Mouse (Mus musculus): ENCODE results near the gene Tmem138. TPM values are rescaled to one million over a fixed set of nuclear protein-coding genes. Genes with fewer than 3 reads are reported as not detected.
A peak's percentile ranks its signal among the peaks of the same experiment; 100 is the strongest.

The Tmem138 gene
- polyA plus RNA-seq, 1 experiment: 13.0 TPM

DNA sequence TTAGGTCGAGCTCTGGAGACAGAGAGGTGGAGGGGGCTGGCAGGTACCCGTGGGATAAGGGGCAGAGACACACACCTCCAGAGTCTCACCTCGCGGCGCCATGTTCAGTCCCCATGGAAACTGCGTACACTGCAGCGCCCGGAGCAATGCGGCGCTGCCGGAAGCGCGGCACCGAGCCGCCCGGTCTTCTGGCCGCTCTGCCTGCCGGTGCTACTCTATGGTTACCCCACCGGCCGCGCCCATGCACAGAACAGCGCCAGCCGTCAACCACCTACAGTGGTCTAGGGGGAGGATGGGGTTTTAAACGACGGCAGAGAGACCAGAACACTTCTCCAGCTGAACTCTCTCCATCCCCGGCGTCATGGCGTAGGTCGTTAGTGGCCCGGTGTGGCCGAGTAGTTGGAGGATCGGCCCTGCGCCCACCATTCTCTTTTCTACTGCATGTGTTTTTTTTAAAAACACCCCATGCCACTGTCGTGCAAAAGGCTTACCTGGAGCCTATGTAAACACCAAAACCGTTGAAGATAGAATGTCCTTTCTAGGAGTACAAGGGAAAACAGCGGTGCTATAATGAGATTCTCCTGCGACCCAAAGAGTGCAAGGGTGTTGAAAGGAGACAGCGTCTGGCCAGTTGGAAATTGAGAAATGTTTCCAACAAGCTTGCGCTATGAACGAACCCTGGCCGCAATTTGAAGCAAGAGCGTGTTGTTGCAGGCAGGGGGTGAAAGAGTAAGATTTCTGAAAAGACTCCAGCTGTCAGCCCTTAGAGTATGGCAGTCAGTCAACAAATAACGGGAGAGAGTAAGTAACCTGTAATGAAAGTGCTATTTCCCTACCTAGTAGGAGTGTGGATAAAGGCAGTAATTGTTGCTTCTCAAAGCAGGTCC is 21.3 kb downstream of the Tmem138 start, which contains the start of gene Tmem216:
TSS of gene Tmem216 (minus strand) at position 615 of the 887 bp plus-strand sequence.
- DNase-seq: peak; percentile 86 to 88
- TF ChIP-seq CTCF (IDR thresholded peaks at IDR 0.05; ENCODE audit: borderline replicate concordance, insufficient read depth, low read depth, low read length) (no peak), POLR2A (IDR thresholded peaks at IDR 0.05; ENCODE audit: borderline replicate concordance, insufficient read depth, low read length) (peak; percentile 49; the same call in 1 of the 2 replicates)
- H3K4me1 ChIP-seq (ENCODE audit: control insufficient read depth, insufficient read depth, low read length): no peaks in the 10 kb centered on the region
- peak within 1 kb of the TSS; percentile 24; the same call in 1 of the 2 replicates for H3K27ac ChIP-seq (ENCODE audit: insufficient read depth, low read length)
- H3K27me3 ChIP-seq (ENCODE audit: control insufficient read depth, insufficient read depth, low read length): no peaks in the 10 kb centered on the region
- under 1% methylated on average over 43 of the region's 43 CpGs for WGBS
- H3K4me3 ChIP-seq (replicated peaks; ENCODE audit: insufficient read depth, low read depth, low read length): peak within 1 kb of the TSS; percentile 64

DNA sequence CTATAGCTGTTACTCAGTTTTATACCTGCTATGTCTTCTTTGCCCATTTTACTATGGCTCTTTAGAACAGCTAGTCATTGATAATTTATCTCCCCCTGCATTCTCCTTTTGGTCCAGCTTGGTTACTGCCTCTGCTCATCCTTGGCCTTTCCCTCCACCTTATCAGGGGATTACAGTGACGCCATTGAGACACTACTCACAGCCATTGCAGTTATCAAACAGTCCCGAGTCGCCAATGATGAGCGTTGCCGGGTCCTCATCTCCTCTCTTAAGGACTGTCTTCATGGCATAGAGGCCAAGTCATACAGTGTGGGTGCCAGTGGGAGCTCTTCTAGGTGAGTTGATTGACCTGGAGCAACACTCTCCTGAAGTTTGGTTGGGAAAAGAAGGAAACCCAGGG is 37.7 kb downstream of the Tmem138 start:
- Histone ChIP-seq H3K4me1 (ENCODE audit: control insufficient read depth, insufficient read depth, low read length) (no peaks in the 10 kb centered on the region), H3K27ac (ENCODE audit: insufficient read depth, low read length) (no peak overlapping the region), H3K4me3 (replicated peaks; ENCODE audit: insufficient read depth, low read depth, low read length) (no peak overlapping the region), H3K27me3 (ENCODE audit: control insufficient read depth, insufficient read depth, low read length) (no peaks in the 10 kb centered on the region)
- no peak for DNase-seq
- WGBS: 91% methylated on average over 5 of the region's 5 CpGs
- TF ChIP-seq CTCF (IDR thresholded peaks at IDR 0.05; ENCODE audit: borderline replicate concordance, insufficient read depth, low read depth, low read length): no peak
- TF ChIP-seq POLR2A (IDR thresholded peaks at IDR 0.05; ENCODE audit: borderline replicate concordance, insufficient read depth, low read length): no peak

DNA sequence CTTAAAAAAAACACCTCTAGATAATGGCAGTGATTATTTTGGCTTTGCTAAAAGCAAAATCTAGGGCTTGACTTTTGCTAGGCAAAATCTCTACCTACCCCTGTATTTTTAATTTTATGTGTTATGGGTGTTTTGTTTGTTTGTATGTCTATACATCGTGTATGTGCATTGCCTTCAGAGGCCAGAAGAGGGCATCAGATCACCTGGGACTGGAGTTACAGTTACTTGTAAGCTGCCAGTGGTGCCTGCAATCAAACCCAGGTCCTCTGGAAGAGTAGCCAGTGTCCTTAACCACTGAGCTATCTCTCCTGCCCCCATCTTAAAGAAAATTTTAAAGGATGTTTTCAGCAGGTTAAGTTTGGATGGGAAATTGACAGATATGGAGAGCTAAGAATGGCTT is 47.1 kb downstream of the Tmem138 start:
- Histone ChIP-seq H3K27me3 (ENCODE audit: control insufficient read depth, insufficient read depth, low read length) (no peaks in the 10 kb centered on the region), H3K27ac (ENCODE audit: insufficient read depth, low read length) (no peak overlapping the region), H3K4me1 (ENCODE audit: control insufficient read depth, insufficient read depth, low read length) (no peaks in the 10 kb centered on the region), H3K4me3 (replicated peaks; ENCODE audit: insufficient read depth, low read depth, low read length) (no peak overlapping the region)
- TF ChIP-seq POLR2A (IDR thresholded peaks at IDR 0.05; ENCODE audit: borderline replicate concordance, insufficient read depth, low read length) (no peak), CTCF (IDR thresholded peaks at IDR 0.05; ENCODE audit: borderline replicate concordance, insufficient read depth, low read depth, low read length) (no peak)
- no peak for DNase-seq
- 96% methylated on average over 1 of the region's 1 CpGs for WGBS

DNA sequence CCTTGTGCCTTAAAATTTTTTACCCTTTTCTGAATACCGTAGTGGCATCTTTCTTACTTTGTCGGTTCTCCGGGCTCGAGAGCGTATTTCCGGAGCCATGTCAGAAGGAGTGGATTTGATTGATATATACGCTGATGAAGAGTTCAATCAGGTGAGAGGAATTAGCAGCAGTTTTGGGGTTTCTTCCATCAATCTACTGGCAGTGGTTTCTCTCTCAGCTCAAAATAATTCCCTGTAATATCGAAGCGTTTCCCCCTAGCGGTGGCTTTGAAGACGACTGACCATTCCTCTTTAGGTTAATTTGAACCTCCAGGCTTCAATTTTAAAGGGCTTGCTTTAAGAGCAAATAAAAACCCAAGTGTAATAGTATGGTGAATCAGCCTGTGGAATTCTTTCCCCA is 51.3 kb downstream of the Tmem138 start, which contains the start of gene Sdhaf2:
TSS of gene Sdhaf2 (minus strand) at position 233 of the 400 bp plus-strand sequence.
- Histone ChIP-seq H3K4me1 (ENCODE audit: control insufficient read depth, insufficient read depth, low read length) (no peaks in the 10 kb centered on the region), H3K27me3 (ENCODE audit: control insufficient read depth, insufficient read depth, low read length) (no peaks in the 10 kb centered on the region), H3K27ac (ENCODE audit: insufficient read depth, low read length) (peak within 1 kb of the TSS; percentile 86), H3K4me3 (replicated peaks; ENCODE audit: insufficient read depth, low read depth, low read length) (peak within 1 kb of the TSS; percentile 92)
- TF ChIP-seq CTCF (IDR thresholded peaks at IDR 0.05; ENCODE audit: borderline replicate concordance, insufficient read depth, low read depth, low read length): no peak
- no peak for TF ChIP-seq POLR2A (IDR thresholded peaks at IDR 0.05; ENCODE audit: borderline replicate concordance, insufficient read depth, low read length)
- WGBS: 0% methylated on average over 11 of the region's 11 CpGs
- DNase-seq: peak in 1 of 2 experiments; percentile 49

DNA sequence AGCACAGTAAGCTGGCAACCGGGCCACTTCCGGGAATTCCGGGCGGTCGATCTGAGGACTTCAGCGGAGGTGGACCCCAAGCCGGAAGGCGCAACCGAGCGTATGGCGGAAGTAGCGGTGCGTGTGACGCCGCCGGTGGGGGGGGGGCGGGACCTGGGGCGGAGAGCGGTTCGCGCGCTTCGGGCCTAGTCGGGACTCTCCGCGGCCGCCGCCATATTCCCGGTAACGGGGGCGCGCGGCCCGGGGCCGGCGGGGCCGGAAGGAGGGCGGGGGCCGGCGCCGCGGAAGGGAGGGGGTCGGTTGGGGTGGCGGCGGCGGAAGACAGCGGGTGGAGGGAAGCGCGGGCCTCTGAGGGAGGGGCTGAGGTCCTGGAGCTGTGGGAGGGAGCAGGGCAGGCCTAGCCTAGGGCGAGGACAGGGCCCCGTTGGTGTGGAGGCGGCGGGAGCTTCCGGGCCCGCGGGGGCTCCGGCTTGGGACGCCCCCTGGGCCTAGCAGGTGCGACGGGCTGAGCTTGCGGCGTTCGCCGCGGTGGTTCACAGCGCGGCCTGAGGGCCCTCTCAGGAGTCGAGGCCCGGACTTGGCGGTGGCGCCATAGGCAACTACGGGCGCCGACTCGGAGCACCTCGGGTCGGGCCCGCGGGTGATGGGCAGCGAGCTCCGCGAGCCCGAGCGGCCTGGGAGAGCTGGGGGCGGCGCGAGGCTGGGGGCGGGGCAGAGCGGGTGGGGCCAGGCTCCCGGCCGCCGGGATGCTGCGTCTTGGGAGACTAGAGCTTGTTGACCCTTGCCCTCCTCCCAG is 51.9 kb downstream of the Tmem138 start, which contains the start of gene Cpsf7:
TSS of gene Cpsf7 (plus strand) at position 161 of the 796 bp plus-strand sequence.
- WGBS: under 1% methylated on average over 82 of the region's 93 CpGs
- Histone ChIP-seq H3K4me1 (ENCODE audit: control insufficient read depth, insufficient read depth, low read length) (no peaks in the 10 kb centered on the region), H3K27ac (ENCODE audit: insufficient read depth, low read length) (peak within 1 kb of the TSS; percentile 86), H3K4me3 (replicated peaks; ENCODE audit: insufficient read depth, low read depth, low read length) (peak within 1 kb of the TSS; percentile 92), H3K27me3 (ENCODE audit: control insufficient read depth, insufficient read depth, low read length) (no peaks in the 10 kb centered on the region)
- DNase-seq: peak; percentile 89 to 92
- no peak for TF ChIP-seq CTCF (IDR thresholded peaks at IDR 0.05; ENCODE audit: borderline replicate concordance, insufficient read depth, low read depth, low read length)
- TF ChIP-seq POLR2A (IDR thresholded peaks at IDR 0.05; ENCODE audit: borderline replicate concordance, insufficient read depth, low read length): peak; percentile 47; the same call in 1 of the 2 replicates

DNA sequence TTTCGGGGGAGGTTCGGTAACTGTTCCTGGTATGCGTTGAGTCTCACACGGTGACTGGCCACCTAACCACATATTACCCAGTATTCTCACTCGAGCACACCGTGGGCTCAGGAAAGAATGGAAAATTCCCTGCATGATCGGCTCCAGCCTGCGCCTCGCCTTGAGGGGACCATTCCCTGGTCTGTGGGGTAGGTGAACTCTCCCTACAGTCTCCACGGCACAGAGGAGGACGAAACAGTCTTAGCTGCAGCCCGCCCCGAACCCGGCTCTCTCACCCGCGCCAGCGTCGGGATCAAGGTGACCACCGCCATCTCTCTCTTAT is 52.4 kb downstream of the Tmem138 start:
- Histone ChIP-seq H3K27ac (ENCODE audit: insufficient read depth, low read length) (peak overlapping the region; percentile 86), H3K4me3 (replicated peaks; ENCODE audit: insufficient read depth, low read depth, low read length) (peak overlapping the region; percentile 92), H3K27me3 (ENCODE audit: control insufficient read depth, insufficient read depth, low read length) (no peaks in the 10 kb centered on the region), H3K4me1 (ENCODE audit: control insufficient read depth, insufficient read depth, low read length) (no peaks in the 10 kb centered on the region)
- under 1% methylated on average over 19 of the region's 19 CpGs for WGBS
- DNase-seq: no peak
- TF ChIP-seq POLR2A (IDR thresholded peaks at IDR 0.05; ENCODE audit: borderline replicate concordance, insufficient read depth, low read length) (no peak), CTCF (IDR thresholded peaks at IDR 0.05; ENCODE audit: borderline replicate concordance, insufficient read depth, low read depth, low read length) (no peak)

DNA sequence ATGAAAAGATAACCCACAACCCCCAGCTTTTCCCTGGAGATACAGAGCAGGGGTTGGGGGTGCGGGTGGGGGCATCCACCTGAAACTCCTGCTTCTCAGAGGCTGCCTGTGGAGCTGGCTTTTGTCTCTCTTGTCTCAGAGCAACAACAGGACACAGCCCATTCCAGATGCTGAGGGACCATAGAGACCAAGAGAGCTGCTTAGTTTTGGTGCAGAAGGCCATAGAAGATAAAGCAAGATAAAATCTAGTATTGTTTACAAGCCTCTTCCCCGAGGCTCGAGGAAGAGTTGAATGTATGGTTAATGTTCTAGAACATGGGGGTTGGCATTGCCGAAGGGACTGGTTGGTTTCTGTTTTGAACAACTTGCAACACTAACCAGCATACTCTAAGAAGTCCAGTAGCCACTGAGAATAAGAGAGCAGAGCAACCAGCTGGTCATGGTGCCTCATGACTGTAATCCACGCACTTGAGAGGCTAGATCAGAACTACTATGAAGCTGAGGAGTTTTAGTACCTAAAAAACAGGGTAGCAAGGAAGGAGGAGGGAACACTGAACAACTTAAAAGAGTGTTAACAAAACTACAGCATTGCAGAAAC is 53.6 kb downstream of the Tmem138 start:
- no peak for DNase-seq
- Histone ChIP-seq H3K27ac (ENCODE audit: insufficient read depth, low read length) (no peak overlapping the region), H3K27me3 (ENCODE audit: control insufficient read depth, insufficient read depth, low read length) (no peaks in the 10 kb centered on the region), H3K4me3 (replicated peaks; ENCODE audit: insufficient read depth, low read depth, low read length) (no peak overlapping the region), H3K4me1 (ENCODE audit: control insufficient read depth, insufficient read depth, low read length) (no peaks in the 10 kb centered on the region)
- WGBS: 84% methylated on average over 5 of the region's 5 CpGs
- TF ChIP-seq POLR2A (IDR thresholded peaks at IDR 0.05; ENCODE audit: borderline replicate concordance, insufficient read depth, low read length): no peak
- TF ChIP-seq CTCF (IDR thresholded peaks at IDR 0.05; ENCODE audit: borderline replicate concordance, insufficient read depth, low read depth, low read length): no peak

Data from cerebellum, adult 2 months (tissue).